Mouse (Mus musculus): ENCODE data around the gene Cadps. TPM values are rescaled to one million over a fixed set of nuclear protein-coding genes. Genes with fewer than 3 reads are reported as not detected.

Cadps gene
- total and polyA plus RNA-seq, 3 experiments: 0.04 to 0.07 TPM; not detected in 1

DNA sequence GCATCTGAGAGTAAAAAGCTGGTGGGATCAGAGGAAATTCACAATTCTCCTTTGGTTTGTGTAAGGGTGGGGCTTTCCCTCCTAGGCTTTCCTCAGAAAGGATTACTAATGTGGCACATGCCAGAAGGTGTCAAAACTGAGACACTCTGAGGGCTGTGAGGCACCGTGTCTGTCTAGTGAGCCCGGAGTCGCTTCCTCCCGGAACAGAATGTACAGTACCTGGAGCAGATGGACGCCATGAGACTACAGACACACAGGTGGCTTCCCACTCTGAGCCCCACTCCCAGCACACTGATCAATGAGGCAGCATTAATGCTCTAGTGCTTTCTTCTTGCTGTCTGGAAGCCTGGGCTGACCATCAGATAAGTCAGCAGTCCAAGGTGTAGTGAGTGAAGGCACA is 283.8 kb downstream of the Cadps start:
- Histone ChIP-seq H3K4me1 (ENCODE audit: control insufficient read depth in 1 of 2, insufficient read depth in 2 of 2) (peaks cover 3 to 4% of the 10 kb centered on the region in 2 experiments; a peak in 1 of 4 replicates), H3K79me2 (replicated peaks; ENCODE audit: control insufficient read depth, extremely low read depth, insufficient read depth, poor library complexity, severe bottlenecking) (no peaks in the 10 kb centered on the region), H3K27ac (ENCODE audit: insufficient read depth, low read depth) (no peak overlapping the region), H3K9ac (ENCODE audit: insufficient read depth, low read depth) (no peak overlapping the region), H3K9me3 (replicated peaks; ENCODE audit: low read length) (no peaks in the 10 kb centered on the region), H3K4me3 (replicated peaks in 1 of 3; ENCODE audit: low read depth in 2 of 3, low read length in 2 of 3, poor library complexity in 1 of 3) (no peak overlapping the region), H3K36me3 (replicated peaks in 1 of 2; ENCODE audit: control insufficient read depth in 1 of 2, insufficient read depth in 1 of 2, low read length in 1 of 2) (no peaks in the 10 kb centered on the region), H3K27me3 (replicated peaks) (no peaks in the 10 kb centered on the region), H3K4me2 (ENCODE audit: insufficient read depth, low read depth, poor library complexity, severe bottlenecking) (no peak overlapping the region)
- in situ Hi-C loops (cut with MboI; ENCODE audit: low pct_ligation_motif_present, low pct_unique_long_range_greater_than_20kb, low sequenced_read_pairs) (loop anchor here (10.0 to 25.0 kb wide), 2 partner anchors 227 to 394 kb away; no protein-coding TSS in a partner anchor), dilution Hi-C loops (cut with MboI; ENCODE audit: extremely low pct_ligation_motif_present, extremely low pct_unique_long_range_greater_than_20kb, low sequenced_read_pairs) (no loop called here)
- no peak for TF ChIP-seq NRF1 (IDR thresholded peaks at IDR 0.05; ENCODE audit: low read depth, low read length)
- TF ChIP-seq MAFK (IDR thresholded peaks at IDR 0.05; ENCODE audit: insufficient replicate concordance, low read length): no peak
- TF ChIP-seq MEF2A (IDR thresholded peaks at IDR 0.05; ENCODE audit: borderline replicate concordance, low read depth, low read length): no peak
- TF ChIP-seq KAT2A (IDR thresholded peaks at IDR 0.05; ENCODE audit: insufficient replicate concordance, low read length): no peak
- TF ChIP-seq EP300 (IDR thresholded peaks at IDR 0.05; ENCODE audit: low read length): no peak
- no peak for TF ChIP-seq USF2 (conservative IDR thresholded peaks at IDR 0.05; ENCODE audit: low read depth, low read length)
- no peak for TF ChIP-seq BHLHE40 (IDR thresholded peaks at IDR 0.05; ENCODE audit: low read depth, low read length)
- TF ChIP-seq ZC3H11A (IDR thresholded peaks at IDR 0.05; ENCODE audit: low read depth, low read length): no peak
- TF ChIP-seq MAX (IDR thresholded peaks at IDR 0.05; ENCODE audit: low read length): no peak
- no peak for DNase-seq (ENCODE audit: extremely low read depth)

DNA sequence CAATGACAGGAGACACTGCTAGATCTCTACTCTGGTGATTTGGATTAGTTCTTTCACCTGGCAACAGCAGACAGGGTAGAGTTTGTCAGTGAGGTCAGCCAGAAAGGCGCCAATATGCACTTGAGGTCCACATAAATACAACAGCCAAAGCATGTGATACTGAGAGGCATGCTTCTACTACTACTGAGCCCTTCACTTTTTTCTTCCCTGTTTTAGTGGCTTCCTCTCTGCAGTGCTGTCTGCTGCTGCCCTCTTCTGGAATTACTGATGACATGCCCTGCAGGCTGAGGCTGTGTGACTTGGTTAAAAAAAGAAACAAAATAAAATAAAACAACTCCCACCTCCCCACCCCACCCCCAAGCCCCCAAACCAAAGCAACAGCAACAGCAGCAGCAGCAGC is 291.8 kb downstream of the Cadps start:
- Histone ChIP-seq H3K9ac (ENCODE audit: insufficient read depth, low read depth) (no peak overlapping the region), H3K4me1 (ENCODE audit: control insufficient read depth in 1 of 2, insufficient read depth in 2 of 2) (peaks cover 4 to 6% of the 10 kb centered on the region in 2 experiments; a peak in 1 of 4 replicates), H3K79me2 (replicated peaks; ENCODE audit: control insufficient read depth, extremely low read depth, insufficient read depth, poor library complexity, severe bottlenecking) (no peaks in the 10 kb centered on the region), H3K4me2 (ENCODE audit: insufficient read depth, low read depth, poor library complexity, severe bottlenecking) (no peak overlapping the region), H3K27ac (ENCODE audit: insufficient read depth, low read depth) (no peak overlapping the region), H3K36me3 (replicated peaks in 1 of 2; ENCODE audit: control insufficient read depth in 1 of 2, insufficient read depth in 1 of 2, low read length in 1 of 2) (no peaks in the 10 kb centered on the region), H3K9me3 (replicated peaks; ENCODE audit: low read length) (no peaks in the 10 kb centered on the region), H3K4me3 (replicated peaks in 1 of 3; ENCODE audit: low read depth in 2 of 3, low read length in 2 of 3, poor library complexity in 1 of 3) (no peak overlapping the region), H3K27me3 (replicated peaks) (no peaks in the 10 kb centered on the region)
- TF ChIP-seq CTCF (conservative IDR thresholded peaks at IDR 0.05 in 1 of 2, IDR thresholded peaks at IDR 0.05 in 1 of 2; ENCODE audit: low read depth in 2 of 2, low read length in 2 of 2) (peak; percentile 42 to 73; a peak in 3 of 4 replicates), TCF12 (IDR thresholded peaks at IDR 0.05; ENCODE audit: low read depth, low read length) (no peak), ZNF384 (IDR thresholded peaks at IDR 0.05; ENCODE audit: low read depth, low read length) (peak; percentile 47; the same call in 1 of the 2 replicates), SMC3 (IDR thresholded peaks at IDR 0.05; ENCODE audit: low read depth, low read length) (peak; percentile 52), RAD21 (IDR thresholded peaks at IDR 0.05; ENCODE audit: low read depth, low read length) (peak; percentile 79)
- in situ Hi-C loops (cut with MboI; ENCODE audit: low pct_ligation_motif_present, low pct_unique_long_range_greater_than_20kb, low sequenced_read_pairs) (loop anchor here (10.0 to 25.0 kb wide), 2 partner anchors 219 to 386 kb away; no protein-coding TSS in a partner anchor), dilution Hi-C loops (cut with MboI; ENCODE audit: extremely low pct_ligation_motif_present, extremely low pct_unique_long_range_greater_than_20kb, low sequenced_read_pairs) (no loop called here)
- DNase-seq (ENCODE audit: extremely low read depth): peak; percentile 61

- H3K27me3 ChIP-seq (replicated peaks): no peaks in the 10 kb centered on the region
- in situ Hi-C loops (cut with MboI; ENCODE audit: low pct_ligation_motif_present, low pct_unique_long_range_greater_than_20kb, low sequenced_read_pairs): loop anchor here (10.0 to 25.0 kb wide), 2 partner anchors 218 to 386 kb away; no protein-coding TSS in a partner anchor
- H3K4me1 ChIP-seq (ENCODE audit: control insufficient read depth in 1 of 2, insufficient read depth in 2 of 2): peaks cover 4 to 6% of the 10 kb centered on the region in 2 experiments; a peak in 1 of 4 replicates
- TF ChIP-seq POLR2A (IDR thresholded peaks at IDR 0.05; ENCODE audit: low read depth, low read length) (no peak), HCFC1 (IDR thresholded peaks at IDR 0.05; ENCODE audit: low read depth, low read length) (no peak), ZKSCAN1 (IDR thresholded peaks at IDR 0.05; ENCODE audit: borderline replicate concordance, low read depth, low read length) (no peak), TCF12 (IDR thresholded peaks at IDR 0.05; ENCODE audit: low read depth, low read length) (no peak), MAX (IDR thresholded peaks at IDR 0.05; ENCODE audit: low read length) (no peak), ZMIZ1 (IDR thresholded peaks at IDR 0.05; ENCODE audit: low read depth, low read length) (no peak), IRF4 (IDR thresholded peaks at IDR 0.05; ENCODE audit: low read depth, low read length) (no peak), GABPA (IDR thresholded peaks at IDR 0.05; ENCODE audit: insufficient replicate concordance, low read depth, low read length) (no peak), ELF1 (IDR thresholded peaks at IDR 0.05; ENCODE audit: low read depth, low read length) (no peak), SMC3 (IDR thresholded peaks at IDR 0.05; ENCODE audit: low read depth, low read length) (no peak), CTCF (conservative IDR thresholded peaks at IDR 0.05 in 1 of 2, IDR thresholded peaks at IDR 0.05 in 1 of 2; ENCODE audit: low read depth in 2 of 2, low read length in 2 of 2) (no peak), MEF2A (IDR thresholded peaks at IDR 0.05; ENCODE audit: borderline replicate concordance, low read depth, low read length) (no peak), ZNF384 (IDR thresholded peaks at IDR 0.05; ENCODE audit: low read depth, low read length) (no peak), JUN (IDR thresholded peaks at IDR 0.05; ENCODE audit: insufficient read depth, low read depth, low read length) (no peak), NELFE (IDR thresholded peaks at IDR 0.05; ENCODE audit: low read depth, low read length) (no peak)
- no peaks in the 10 kb centered on the region for H3K79me2 ChIP-seq (replicated peaks; ENCODE audit: control insufficient read depth, extremely low read depth, insufficient read depth, poor library complexity, severe bottlenecking)
- H3K9ac ChIP-seq (ENCODE audit: insufficient read depth, low read depth): no peak overlapping the region
- H3K4me3 ChIP-seq (replicated peaks in 1 of 3; ENCODE audit: low read depth in 2 of 3, low read length in 2 of 3, poor library complexity in 1 of 3): no peak overlapping the region
- dilution Hi-C loops (cut with MboI; ENCODE audit: extremely low pct_ligation_motif_present, extremely low pct_unique_long_range_greater_than_20kb, low sequenced_read_pairs): no loop called here
- no peak overlapping the region for H3K27ac ChIP-seq (ENCODE audit: insufficient read depth, low read depth)
- H3K9me3 ChIP-seq (replicated peaks; ENCODE audit: low read length): no peaks in the 10 kb centered on the region
- H3K36me3 ChIP-seq (replicated peaks in 1 of 2; ENCODE audit: control insufficient read depth in 1 of 2, insufficient read depth in 1 of 2, low read length in 1 of 2): no peaks in the 10 kb centered on the region
- DNase-seq (ENCODE audit: extremely low read depth): no peak
- H3K4me2 ChIP-seq (ENCODE audit: insufficient read depth, low read depth, poor library complexity, severe bottlenecking): no peak overlapping the region
Measured at GRCm38 (mm10) chr14:12530554-12530953, 292.3 kb downstream of the Cadps start.
